ENCODE assay signal across 9 mouse cellular contexts in genomic region chr2:35676075-35676665, GRCm38 (mm10).
DNase-seq lines count a peak whose midpoint lies in the region; ATAC-seq and TF ChIP-seq lines count a peak whose summit lies in the region.
"Had no signal": no experiment of that assay in that cellular context is flagged by ENCODE, and none has a peak within 500 bp of the region (broad histone marks: within the 10 kb centered on the region; RNA-seq: fewer than 3 reads in every experiment).

No protein-coding gene starts in this region.

- peaks cover 80% of the 10 kb centered on the region for H3K4me1 ChIP-seq in midbrain, embryonic 10.5 days
- H3K4me1 ChIP-seq in midbrain, embryonic 11.5 days (ENCODE audit: control insufficient read depth, insufficient read depth, low read length): peaks cover 49% of the 10 kb centered on the region
- H3K4me1 ChIP-seq in midbrain, postnatal 0 days (ENCODE audit: insufficient read depth, low read length): peaks cover 43% of the 10 kb centered on the region

- H3K36me3 ChIP-seq in midbrain, embryonic 10.5 days: peaks cover 12% of the 10 kb centered on the region; the same call in 1 of the 2 replicates
- H3K36me3 ChIP-seq in midbrain, embryonic 11.5 days (ENCODE audit: control insufficient read depth, insufficient read depth, low read length): no peaks in the 10 kb centered on the region; the same call in 1 of the 2 replicates
- H3K36me3 ChIP-seq in midbrain, postnatal 0 days (ENCODE audit: insufficient read depth, low read length): no peaks in the 10 kb centered on the region

- peak; percentile 57 to 76 for DNase-seq in adrenal gland, adult (ENCODE audit: inconsistent age in 2 of 2, low spot score in 1 of 2)
- no peak for DNase-seq in adrenal gland, adult 8-10 months
- DNase-seq in midbrain, embryonic 10.5 days (ENCODE audit: low spot score): no peak
- DNase-seq in midbrain, embryonic 11.5 days (ENCODE audit: low spot score, missing footprints): no peak
- peak; percentile 66 to 72 for DNase-seq in kidney, adult 8-10 months
- peak; percentile 61 for DNase-seq in midbrain, postnatal 0 days (ENCODE audit: low spot score)
- no peak for DNase-seq in frontal cortex, postnatal 25 days (ENCODE audit: low spot score in 2 of 2)

- H3K9me3 ChIP-seq in midbrain, embryonic 10.5 days (replicated peaks): no peaks in the 10 kb centered on the region
- H3K9me3 ChIP-seq in midbrain, embryonic 11.5 days (ENCODE audit: control insufficient read depth, low read length): no peaks in the 10 kb centered on the region
- no peaks in the 10 kb centered on the region for H3K9me3 ChIP-seq in midbrain, postnatal 0 days (ENCODE audit: low read length)

- peak overlapping the region; percentile 79; the same call in 1 of the 2 replicates for H3K27ac ChIP-seq in midbrain, embryonic 10.5 days (replicated peaks)
- H3K27ac ChIP-seq in midbrain, embryonic 11.5 days (ENCODE audit: low read depth, low read length): no peak overlapping the region
- peak overlapping the region; percentile 38; the same call in 1 of the 2 replicates for H3K27ac ChIP-seq in midbrain, postnatal 0 days (ENCODE audit: low read depth, low read length)
- H3K27ac ChIP-seq: liver, embryonic 14.5 days had no signal

- no peak for TF ChIP-seq CTCF in midbrain, postnatal 0 days (IDR thresholded peaks at IDR 0.05)

- no peak overlapping the region for H3K4me3 ChIP-seq in midbrain, embryonic 10.5 days
- no peak overlapping the region for H3K4me3 ChIP-seq in midbrain, embryonic 11.5 days (ENCODE audit: low read depth, low read length)
- no peak overlapping the region for H3K4me3 ChIP-seq in midbrain, postnatal 0 days (ENCODE audit: low read depth, low read length)

- no peak overlapping the region for H3K9ac ChIP-seq in midbrain, embryonic 11.5 days (ENCODE audit: low read length)
- H3K9ac ChIP-seq in midbrain, postnatal 0 days (replicated peaks; ENCODE audit: low read length, poor library complexity, severe bottlenecking): no peak overlapping the region
- H3K9ac ChIP-seq: liver, embryonic 14.5 days had no signal

- H3K27me3 ChIP-seq in midbrain, embryonic 10.5 days (ENCODE audit: low read depth, poor library complexity, severe bottlenecking): no peaks in the 10 kb centered on the region
- no peaks in the 10 kb centered on the region for H3K27me3 ChIP-seq in midbrain, embryonic 11.5 days (ENCODE audit: control insufficient read depth, insufficient read depth, low read length)
- no peaks in the 10 kb centered on the region for H3K27me3 ChIP-seq in midbrain, postnatal 0 days (ENCODE audit: insufficient read depth, low read length)

- no peak for ATAC-seq in midbrain, embryonic 11.5 days (ENCODE audit: low FRiP score)
- no peak for ATAC-seq in midbrain, postnatal 0 days (ENCODE audit: low FRiP score)
- ATAC-seq in frontal cortex, adult (ENCODE audit: low TSS enrichment): no peak

- WGBS in midbrain, embryonic 10.5 days: 68% methylated on average over 5 of the region's 5 CpGs
- WGBS in midbrain, embryonic 11.5 days: 73% methylated on average over 5 of the region's 5 CpGs
- 29% methylated on average over 5 of the region's 5 CpGs for WGBS in midbrain, postnatal 0 days

- no peak overlapping the region for H3K4me2 ChIP-seq in midbrain, embryonic 11.5 days
- no peak overlapping the region for H3K4me2 ChIP-seq in midbrain, postnatal 0 days (ENCODE audit: low read depth, low read length, poor library complexity, severe bottlenecking)

Comparison
In these comparisons a context has a peak if more than half of its experiments do, and no peak if none do; other contexts are left out.
1. DNase-seq: peak in adrenal gland, adult (2 of 2), kidney, adult 8-10 months (2 of 2) and midbrain, postnatal 0 days (single experiment); none in adrenal gland, adult 8-10 months (single experiment), midbrain, embryonic 10.5 days (single experiment), midbrain, embryonic 11.5 days (single experiment) and frontal cortex, postnatal 25 days (0 of 2).